Mouse (Mus musculus) myocyte (in vitro differentiated cells): ENCODE results near the gene Tpt1.

Source experiments
- MAX ChIP-seq: IDR thresholded peaks from one replicate; pipeline ENCODE4 v1.6.1; 2011; ENCODE audit warnings: low read depth, mild to moderate bottlenecking, control low read depth
- POLR2A ChIP-seq: IDR thresholded peaks from one replicate; pipeline ENCODE4 v1.6.1; 2011; ENCODE audit warnings: low read depth, mild to moderate bottlenecking, control low read depth, moderate library complexity; ENCODE audit not compliant: insufficient read length
- TCF12 ChIP-seq: IDR thresholded peaks from one replicate; pipeline ENCODE4 v1.6.1; 2011; ENCODE audit warnings: mild to moderate bottlenecking, control low read depth; ENCODE audit not compliant: poor library complexity, insufficient read depth, severe bottlenecking
- TCF3 ChIP-seq: IDR thresholded peaks from one replicate; pipeline ENCODE4 v1.6.1; 2011; ENCODE audit warnings: low read depth, control low read depth; ENCODE audit not compliant: insufficient read length
- USF1 ChIP-seq: IDR thresholded peaks from one replicate; pipeline ENCODE4 v1.6.1; 2011; ENCODE audit warnings: low read depth, mild to moderate bottlenecking, control low read depth, moderate library complexity

GRCm38 (mm10) chr14:75832982-75833381 is 11.9 kb upstream of the Tpt1 start:
- TF ChIP-seq TCF3 (no peak), USF1 (no peak), TCF12 (no peak), POLR2A (no peak), MAX (no peak)
